Mouse (Mus musculus) hindbrain, postnatal 0 days (tissue): ENCODE measurements at regions not wholly inside any gene's neighbourhood (a gene's known extent, or its start where the extent isn't known, plus 50 kb on each side); places are given as distances from the start of the nearest gene placed in this dataset.
"Not testable (repeated sequence)": the region's sequence is repeated elsewhere in the genome, so short reads cannot be mapped to it uniquely, and the experiment has no call there.

Experiments
- ATAC-seq: fragments of 200-750 bp; cut with Nextera tagmentation; 2 replicates; pipeline ENCODE4 v1.8.0; 2017; ENCODE audit warnings: mild to moderate bottlenecking, moderate TSS enrichment, moderate library complexity
- DNase-seq: peaks from one replicate; pipeline ENCODE4 v3.0.0-alpha.2; 2015; ENCODE audit warnings: low spot score
- H3K27ac ChIP-seq: fragments of 300-500 bp; sonication (generic); 2 replicates; pipeline ENCODE4 v1.5.1; 2014; ENCODE audit warnings: mild to moderate bottlenecking
- H3K27me3 ChIP-seq: fragments of 300-500 bp; sonication (generic); 2 replicates; pipeline ENCODE4 v1.6.1; 2014; ENCODE audit warnings: low read length, mixed read lengths; ENCODE audit not compliant: insufficient read depth
- H3K36me3 ChIP-seq: fragments of 300-500 bp; sonication (generic); 2 replicates; pipeline ENCODE4 v1.6.1; 2014; ENCODE audit warnings: low read length, mixed read lengths; ENCODE audit not compliant: insufficient read depth
- H3K4me1 ChIP-seq: fragments of 300-500 bp; sonication (generic); 2 replicates; pipeline ENCODE4 v1.6.1; 2014; ENCODE audit warnings: antibody characterized with exemption, low read length, mixed read lengths; ENCODE audit not compliant: insufficient read depth
- H3K4me2 ChIP-seq: fragments of 300-500 bp; sonication (generic); 2 replicates; pipeline ENCODE4 v1.6.1; 2014; ENCODE audit warnings: low read depth, mild to moderate bottlenecking, low read length, moderate library complexity, mixed read lengths
- H3K4me3 ChIP-seq: fragments of 300-500 bp; sonication (generic); 2 replicates; pipeline ENCODE4 v1.5.1; 2014; ENCODE audit warnings: low read length
- H3K9ac ChIP-seq: fragments of 300-500 bp; sonication (generic); replicated peaks from 2 replicates; pipeline ENCODE4 v1.6.1; 2014; ENCODE audit warnings: mild to moderate bottlenecking, low read length, moderate library complexity, mixed read lengths
- H3K9me3 ChIP-seq: fragments of 300-500 bp; sonication (generic); 2 replicates; pipeline ENCODE4 v1.6.1; 2016; ENCODE audit warnings: low read length, mixed read lengths
- CTCF ChIP-seq: IDR thresholded peaks from 2 replicates; pipeline ENCODE4 v1.5.1; 2016; ENCODE audit warnings: antibody characterized with exemption, control low read depth, low read depth
- WGBS: fragments of 180-500 bp; shearing (Covaris S2); extraction: QIAGEN DNeasy Blood & Tissue Kit; methylation state at CpG from one replicate; pipeline ENCODE4 v1.1.7; 2014; 5-methylcytosine and 5-hydroxymethylcytosine counted together

DNA sequence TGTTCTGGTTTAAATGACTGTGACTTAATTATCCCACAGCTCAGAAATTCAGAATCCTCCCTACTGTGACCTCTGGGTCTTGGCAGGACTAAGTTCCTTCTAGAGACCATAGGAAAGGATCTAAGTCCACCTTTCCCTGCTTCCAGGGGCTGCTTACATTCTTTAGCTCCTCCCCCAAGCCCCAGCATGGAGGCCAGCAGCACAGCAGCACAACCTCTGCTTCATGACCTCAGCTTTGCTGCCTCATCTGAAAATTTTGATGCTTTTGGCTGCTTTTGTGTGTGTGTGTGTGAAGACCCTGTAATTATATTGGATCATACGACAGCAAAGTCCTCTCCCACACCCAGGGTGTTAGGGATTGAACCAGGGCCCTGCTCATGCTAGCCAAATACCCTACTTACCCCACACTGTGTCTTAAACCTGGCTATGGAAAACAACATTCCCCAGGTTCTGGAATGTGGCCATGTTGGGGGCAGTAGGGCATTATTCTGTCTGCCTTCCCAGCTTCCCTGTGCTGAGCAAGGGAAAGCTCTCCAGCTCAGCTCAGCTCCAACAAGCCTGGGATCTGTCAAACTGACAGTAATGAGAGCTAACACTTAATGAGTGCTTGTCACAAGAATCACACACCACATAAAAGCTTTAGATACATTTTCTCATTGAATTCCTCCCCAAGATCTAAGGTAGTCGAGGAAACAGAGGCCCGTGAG lies 359.9 kb downstream of the Fut8 start:
- no peak overlapping the region for H3K4me2 ChIP-seq
- no peak overlapping the region for H3K4me3 ChIP-seq
- no peaks in the 10 kb centered on the region for H3K36me3 ChIP-seq
- peaks cover 22% of the 10 kb centered on the region for H3K4me1 ChIP-seq
- ATAC-seq (0 out of 2 replicates have a peak, but pooled peaks have one; percentile 33), DNase-seq (peak; percentile 50)
- no peaks in the 10 kb centered on the region for H3K9me3 ChIP-seq
- H3K27ac ChIP-seq, result peak overlapping the region; percentile 45; the same call in 1 of the 2 replicates
- no peak overlapping the region for H3K9ac ChIP-seq
- TF ChIP-seq CTCF, result no peak
- no peaks in the 10 kb centered on the region for H3K27me3 ChIP-seq
- 32% methylated on average over 3 of the region's 3 CpGs for WGBS

GRCm38 (mm10) chr12:77598334-77598715 lies 360.4 kb downstream of the Fut8 start:
- TF ChIP-seq CTCF, result no peak
- no peak overlapping the region for H3K9ac ChIP-seq
- peak; percentile 35 for DNase-seq

DNA sequence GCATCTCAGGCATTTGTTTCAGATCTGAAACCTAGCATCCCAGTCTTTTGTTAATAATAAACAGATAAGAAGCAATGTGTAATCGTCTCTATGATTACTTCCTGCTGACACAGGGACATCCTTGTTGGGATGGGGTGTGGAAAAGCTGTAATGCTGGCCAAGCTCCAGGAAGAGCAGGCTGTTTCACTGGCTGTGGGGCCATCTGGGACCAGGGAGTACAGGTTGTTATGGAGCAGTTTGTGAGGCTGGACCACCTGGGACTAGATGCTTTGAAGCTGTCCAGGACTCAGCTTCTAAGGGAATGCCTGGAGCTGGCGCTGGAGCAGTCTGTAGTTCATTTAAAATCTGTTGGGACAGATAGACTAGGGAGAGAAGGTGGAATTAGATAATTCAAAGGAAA lies 361.5 kb downstream of the Fut8 start:
- DNase-seq, result peak; percentile 35
- H3K4me2 ChIP-seq, result no peak overlapping the region
- no peak for TF ChIP-seq CTCF
- no peak overlapping the region for H3K4me3 ChIP-seq
- H3K9me3 ChIP-seq, result no peaks in the 10 kb centered on the region
- H3K27ac ChIP-seq, result no peak overlapping the region
- no peak overlapping the region for H3K9ac ChIP-seq
- WGBS, result 37% methylated on average over 2 of the region's 2 CpGs
- no peaks in the 10 kb centered on the region for H3K27me3 ChIP-seq
- H3K36me3 ChIP-seq, result no peaks in the 10 kb centered on the region
- H3K4me1 ChIP-seq, result peaks cover 19% of the 10 kb centered on the region
- ATAC-seq, result no peak

More at GRCm38 (mm10) chr12:77598334-77598715, 360.4 kb downstream of the Fut8 start:
- H3K9me3 ChIP-seq, result no peaks in the 10 kb centered on the region
- no peaks in the 10 kb centered on the region for H3K27me3 ChIP-seq
- peaks cover 22% of the 10 kb centered on the region for H3K4me1 ChIP-seq
- H3K27ac ChIP-seq, result peak overlapping the region; percentile 45; the same call in 1 of the 2 replicates
- ATAC-seq, result no peak
- H3K4me2 ChIP-seq, result no peak overlapping the region
- H3K36me3 ChIP-seq, result no peaks in the 10 kb centered on the region
- 39% methylated on average over 7 of the region's 7 CpGs for WGBS
- no peak overlapping the region for H3K4me3 ChIP-seq

DNA sequence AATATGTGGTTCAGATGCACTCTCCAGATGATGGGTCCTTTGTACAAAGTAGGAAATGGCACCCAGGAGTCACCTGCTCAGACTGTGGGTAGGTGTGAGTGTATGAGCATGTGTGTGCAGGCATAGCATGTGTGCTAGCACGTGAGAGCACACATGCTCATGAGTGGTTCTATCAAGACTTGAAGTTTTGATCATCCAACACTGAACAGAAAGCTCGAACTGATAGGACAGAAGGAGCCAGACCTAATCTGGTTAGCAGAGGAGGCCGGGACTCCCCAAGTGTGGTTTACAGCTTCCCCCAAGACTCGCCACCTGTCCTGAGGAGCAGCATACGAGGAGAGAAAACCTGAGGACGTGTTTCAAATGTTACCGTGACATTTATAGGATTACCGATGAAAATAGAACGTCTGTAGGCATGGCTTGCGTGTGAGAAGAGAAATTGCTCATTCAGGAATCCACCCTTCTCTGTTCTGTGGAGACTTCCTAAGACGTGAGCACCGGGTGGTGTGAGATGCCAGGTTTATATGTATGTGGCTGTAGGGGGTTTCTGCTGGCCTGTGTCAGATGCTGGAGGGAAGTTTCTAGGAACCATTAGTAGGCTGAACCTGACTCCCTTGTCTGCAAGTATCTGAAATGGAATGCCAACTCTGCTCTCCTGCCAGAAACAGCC lies 366.0 kb downstream of the Fut8 start:
- 91% methylated on average over 12 of the region's 12 CpGs for WGBS
- H3K9ac ChIP-seq, result no peak overlapping the region
- H3K9me3 ChIP-seq, result no peaks in the 10 kb centered on the region
- no peak overlapping the region for H3K4me3 ChIP-seq
- no peak for ATAC-seq
- TF ChIP-seq CTCF, result no peak
- no peaks in the 10 kb centered on the region for H3K36me3 ChIP-seq
- H3K4me1 ChIP-seq, result no peaks in the 10 kb centered on the region
- H3K4me2 ChIP-seq, result no peak overlapping the region
- no peak overlapping the region for H3K27ac ChIP-seq
- DNase-seq, result no peak
- no peaks in the 10 kb centered on the region for H3K27me3 ChIP-seq

GRCm38 (mm10) chr12:77617552-77617951 lies 379.6 kb downstream of the Fut8 start:
- Histone ChIP-seq H3K9me3 (no peaks in the 10 kb centered on the region), H3K36me3 (no peaks in the 10 kb centered on the region), H3K9ac (no peak overlapping the region), H3K4me1 (no peaks in the 10 kb centered on the region), H3K27me3 (no peaks in the 10 kb centered on the region), H3K4me3 (no peak overlapping the region), H3K4me2 (no peak overlapping the region), H3K27ac (no peak overlapping the region)
- TF ChIP-seq CTCF, result no peak
- no peak for ATAC-seq
- no peak for DNase-seq
- 79% methylated on average over 3 of the region's 3 CpGs for WGBS

DNA sequence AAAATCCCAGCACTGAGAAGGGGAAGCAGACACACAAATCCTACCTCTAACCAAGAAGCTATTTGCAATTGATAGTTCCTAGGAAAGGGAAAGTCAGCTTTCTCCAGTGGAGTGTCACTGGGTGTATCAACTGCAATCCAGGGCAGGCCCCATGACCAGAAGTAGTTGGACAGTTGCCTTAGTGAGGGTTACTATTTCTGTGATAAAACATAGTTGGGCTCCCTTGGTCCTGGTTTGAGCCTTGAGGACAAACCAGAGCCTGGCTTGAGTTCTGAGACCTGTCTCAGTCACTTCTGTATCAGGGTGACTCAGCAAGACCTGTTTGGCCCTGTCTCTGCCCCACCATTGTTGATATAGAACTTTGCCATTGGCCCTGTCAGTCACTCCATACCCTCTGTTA lies 384.3 kb downstream of the Fut8 start:
- Histone ChIP-seq H3K36me3 (no peaks in the 10 kb centered on the region), H3K4me1 (no peaks in the 10 kb centered on the region), H3K27me3 (no peaks in the 10 kb centered on the region), H3K27ac (no peak overlapping the region), H3K4me2 (no peak overlapping the region), H3K9ac (no peak overlapping the region), H3K9me3 (no peaks in the 10 kb centered on the region), H3K4me3 (no peak overlapping the region)
- TF ChIP-seq CTCF, result no peak
- ATAC-seq (no peak), DNase-seq (no peak)

- not testable (repeated sequence) for H3K36me3 ChIP-seq, H3K27ac ChIP-seq, H3K9ac ChIP-seq, H3K4me1 ChIP-seq, H3K4me3 ChIP-seq, H3K4me2 ChIP-seq, H3K9me3 ChIP-seq, H3K27me3 ChIP-seq
- ATAC-seq (peak; percentile 71), DNase-seq (peak; percentile 50)
- TF ChIP-seq CTCF, result peak; percentile 52
- WGBS, result 82% methylated on average over 14 of the region's 14 CpGs
These were observed 386.4 kb downstream of the Fut8 start for GRCm38 (mm10) chr12:77624323-77624722.
